Mouse (Mus musculus): ENCODE data around the gene Cdh3.
A peak's percentile ranks its signal among the peaks of the same experiment; 100 is the strongest.
"Not testable (repeated sequence)": the region's sequence is repeated elsewhere in the genome, so short reads cannot be mapped to it uniquely, and the experiment has no call there.

Cdh3 gene

DNA sequence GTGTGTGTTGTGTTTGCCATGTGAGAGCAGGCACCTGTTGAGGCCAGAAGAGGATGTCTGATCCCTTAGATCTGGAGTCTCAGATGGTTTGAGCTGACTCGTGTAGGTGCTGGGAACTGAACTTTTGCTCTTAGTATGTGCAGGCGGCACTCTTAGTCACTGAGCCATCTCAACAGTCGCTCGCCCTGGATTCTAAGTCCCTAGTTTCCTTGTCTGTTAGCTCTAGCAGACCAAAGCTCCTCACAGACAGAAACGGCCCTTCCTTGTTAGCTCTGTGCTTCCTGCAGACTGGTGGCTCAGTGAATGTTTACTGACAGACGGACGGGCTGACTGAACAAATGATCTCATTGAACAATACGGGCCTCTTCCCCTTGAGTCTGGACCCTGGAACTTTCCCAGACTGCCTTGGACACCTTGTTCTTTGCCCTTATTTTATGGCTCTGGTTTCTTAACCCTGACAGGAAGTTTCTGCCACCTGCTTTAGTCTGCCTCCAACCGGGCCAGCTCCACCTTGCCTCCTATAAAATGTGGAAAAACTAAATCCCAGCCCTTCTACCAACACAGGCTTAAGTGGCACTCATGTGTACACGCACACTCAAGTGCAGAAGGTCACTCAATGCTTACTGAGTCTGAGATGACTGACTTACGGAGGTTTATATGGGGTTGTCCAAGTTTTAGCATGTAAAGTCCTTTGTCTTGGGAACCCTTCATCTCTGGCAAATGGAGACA lies 74.4 kb downstream of the Cdh3 start:
- peaks cover 3% of the 10 kb centered on the region; the same call in 1 of the 2 replicates for H3K9me3 ChIP-seq (ENCODE audit: low read length)
- no peak overlapping the region for H3K4me3 ChIP-seq (replicated peaks; ENCODE audit: low read length)
- no peak for TF ChIP-seq NANOG (IDR thresholded peaks at IDR 0.05; ENCODE audit: borderline replicate concordance, low read length)
- TF ChIP-seq POU5F1 (IDR thresholded peaks at IDR 0.05; ENCODE audit: borderline replicate concordance, low read length): no peak
- TF ChIP-seq CTCF (conservative IDR thresholded peaks at IDR 0.05; ENCODE audit: low read length): no peak
- peaks cover 5% of the 10 kb centered on the region; the same call in 1 of the 2 replicates for H3K27me3 ChIP-seq (ENCODE audit: insufficient read depth, low read length)
- H3K4me1 ChIP-seq (replicated peaks; ENCODE audit: low read depth, low read length): peaks cover 23% of the 10 kb centered on the region
- H3K36me3 ChIP-seq (ENCODE audit: insufficient read depth, low read length): no peaks in the 10 kb centered on the region

DNA sequence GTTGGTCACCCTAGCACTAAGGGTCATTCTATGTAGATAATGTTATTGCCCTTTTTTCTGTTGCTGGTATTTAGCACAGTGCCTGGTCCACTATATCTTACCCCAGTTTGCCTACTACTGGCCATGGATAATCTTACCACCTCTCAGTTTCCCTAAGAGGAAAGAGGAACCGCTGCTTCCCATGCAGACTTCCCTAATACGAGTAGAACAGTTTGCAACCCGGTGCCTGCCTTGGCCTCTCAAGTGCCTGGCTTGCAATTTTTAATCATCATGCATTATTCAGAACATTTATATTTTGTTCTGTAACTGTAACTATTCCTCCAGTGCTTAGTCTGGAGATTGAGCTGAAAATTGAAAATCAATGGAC lies 75.0 kb downstream of the Cdh3 start:
- Histone ChIP-seq H3K27me3 (ENCODE audit: insufficient read depth, low read length) (peaks cover 5% of the 10 kb centered on the region; the same call in 1 of the 2 replicates), H3K4me3 (replicated peaks; ENCODE audit: low read length) (no peak overlapping the region), H3K4me1 (replicated peaks; ENCODE audit: low read depth, low read length) (peaks cover 23% of the 10 kb centered on the region), H3K36me3 (ENCODE audit: insufficient read depth, low read length) (no peaks in the 10 kb centered on the region), H3K9me3 (ENCODE audit: low read length) (peaks cover 3% of the 10 kb centered on the region; the same call in 1 of the 2 replicates)
- no peak for TF ChIP-seq NANOG (IDR thresholded peaks at IDR 0.05; ENCODE audit: borderline replicate concordance, low read length)
- TF ChIP-seq POU5F1 (IDR thresholded peaks at IDR 0.05; ENCODE audit: borderline replicate concordance, low read length): no peak
- TF ChIP-seq CTCF (conservative IDR thresholded peaks at IDR 0.05; ENCODE audit: low read length): no peak

DNA sequence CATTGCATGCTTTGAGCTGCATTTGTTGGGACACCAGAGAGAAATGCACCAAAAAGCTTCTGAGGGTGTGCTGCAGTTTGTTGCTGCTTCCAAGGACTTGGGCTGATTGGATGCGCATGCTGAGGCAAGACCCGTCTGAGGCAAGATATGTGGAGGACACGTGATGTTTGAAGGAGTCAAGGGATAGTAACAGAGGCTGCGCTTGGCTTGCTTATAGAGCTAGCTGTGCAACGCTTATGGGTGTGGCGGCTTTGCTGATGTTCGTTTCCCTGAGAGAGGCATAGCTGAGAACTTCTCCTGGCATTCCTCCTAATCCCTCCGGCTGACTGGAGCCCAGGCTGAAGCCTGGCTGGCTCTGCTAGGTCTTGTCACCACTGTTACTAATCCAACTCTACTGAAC lies 76.2 kb downstream of the Cdh3 start:
- TF ChIP-seq POU5F1 (IDR thresholded peaks at IDR 0.05; ENCODE audit: borderline replicate concordance, low read length): no peak
- TF ChIP-seq CTCF (conservative IDR thresholded peaks at IDR 0.05; ENCODE audit: low read length): no peak
- no peak for TF ChIP-seq NANOG (IDR thresholded peaks at IDR 0.05; ENCODE audit: borderline replicate concordance, low read length)
- peaks cover 7% of the 10 kb centered on the region; the same call in 1 of the 2 replicates for H3K9me3 ChIP-seq (ENCODE audit: low read length)
- no peaks in the 10 kb centered on the region for H3K36me3 ChIP-seq (ENCODE audit: insufficient read depth, low read length)
- H3K4me3 ChIP-seq (replicated peaks; ENCODE audit: low read length): no peak overlapping the region
- H3K4me1 ChIP-seq (replicated peaks; ENCODE audit: low read depth, low read length): peaks cover 18% of the 10 kb centered on the region
- peaks cover 5% of the 10 kb centered on the region; the same call in 1 of the 2 replicates for H3K27me3 ChIP-seq (ENCODE audit: insufficient read depth, low read length)

DNA sequence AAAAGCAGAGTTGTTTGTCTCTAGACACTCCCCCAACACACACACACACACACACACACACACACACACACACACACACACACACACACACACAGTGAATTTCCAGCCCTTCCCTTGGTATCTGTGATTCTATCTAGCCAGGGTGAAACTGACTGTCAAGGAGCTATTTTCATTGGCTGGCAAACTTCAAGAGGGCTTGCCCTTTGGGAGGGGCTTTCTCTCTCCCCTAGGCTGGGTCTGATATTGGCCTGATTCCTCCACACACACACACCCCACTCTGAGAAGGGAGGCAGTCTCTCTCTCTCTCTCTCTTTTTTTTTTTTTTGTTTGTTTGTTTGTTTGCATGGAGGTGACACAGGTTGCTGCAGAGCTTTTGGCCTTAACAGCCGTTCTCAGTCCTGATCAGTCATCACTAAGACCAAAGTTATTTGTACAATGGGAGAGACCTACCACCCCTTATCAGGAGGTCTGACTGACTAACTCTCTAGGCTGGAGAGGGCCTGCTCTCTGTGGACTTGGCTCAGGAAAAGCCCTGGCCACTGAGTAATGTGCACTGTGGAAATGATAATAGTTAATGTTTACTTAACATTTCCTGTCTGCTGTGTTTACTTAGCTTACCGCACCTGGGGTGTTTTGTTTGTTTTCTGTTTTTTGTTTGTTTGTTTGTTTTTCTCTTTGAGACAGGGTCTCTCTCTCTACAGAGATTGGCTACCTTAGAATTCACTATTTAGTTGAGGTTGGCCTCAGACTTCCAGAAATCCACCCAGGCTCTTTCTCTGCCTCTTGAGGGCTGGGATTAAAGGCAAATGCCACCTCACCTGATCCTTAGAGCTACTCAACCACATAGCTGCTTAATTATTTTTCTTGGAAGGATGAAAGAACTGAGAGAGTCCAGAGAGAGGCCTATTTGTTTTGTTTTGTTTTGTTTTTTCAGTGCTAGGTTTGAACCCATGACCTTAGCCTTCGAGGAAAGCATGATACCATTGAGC lies 78.0 kb downstream of the Cdh3 start:
- no peak overlapping the region for H3K4me3 ChIP-seq (replicated peaks; ENCODE audit: low read length)
- H3K27me3 ChIP-seq (ENCODE audit: insufficient read depth, low read length): no peaks in the 10 kb centered on the region
- H3K9me3 ChIP-seq (ENCODE audit: low read length): peaks cover 8% of the 10 kb centered on the region
- TF ChIP-seq NANOG (IDR thresholded peaks at IDR 0.05; ENCODE audit: borderline replicate concordance, low read length): no peak
- TF ChIP-seq POU5F1 (IDR thresholded peaks at IDR 0.05; ENCODE audit: borderline replicate concordance, low read length): no peak
- no peak for TF ChIP-seq CTCF (conservative IDR thresholded peaks at IDR 0.05; ENCODE audit: low read length)
- peaks cover 20% of the 10 kb centered on the region for H3K4me1 ChIP-seq (replicated peaks; ENCODE audit: low read depth, low read length)
- H3K36me3 ChIP-seq (ENCODE audit: insufficient read depth, low read length): no peaks in the 10 kb centered on the region

DNA sequence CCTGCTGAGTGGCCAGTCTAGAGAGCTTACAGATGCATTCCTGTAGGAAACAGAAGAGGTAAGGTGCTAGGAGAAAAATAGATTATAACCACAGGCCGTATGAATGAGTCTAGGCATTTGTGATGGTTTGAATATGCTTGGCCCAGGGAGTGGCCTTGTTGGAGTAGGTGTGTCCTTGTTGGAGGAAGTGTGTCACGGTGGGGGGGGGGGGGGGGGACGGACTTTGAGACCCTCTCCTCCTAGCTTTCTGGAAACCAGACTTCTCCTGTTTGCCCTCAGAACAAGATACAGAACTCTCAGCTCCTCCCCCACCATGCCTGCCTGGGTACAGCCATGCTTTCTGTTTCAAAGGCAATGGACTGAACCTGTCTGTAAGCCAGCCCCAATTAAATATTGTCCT lies 81.8 kb downstream of the Cdh3 start:
- Histone ChIP-seq H3K36me3 (ENCODE audit: insufficient read depth, low read length) (no peaks in the 10 kb centered on the region), H3K27me3 (ENCODE audit: insufficient read depth, low read length) (peaks cover 10% of the 10 kb centered on the region), H3K4me3 (replicated peaks; ENCODE audit: low read length) (no peak overlapping the region), H3K4me1 (replicated peaks; ENCODE audit: low read depth, low read length) (peaks cover 2% of the 10 kb centered on the region; the same call in 1 of the 2 replicates), H3K9me3 (ENCODE audit: low read length) (peaks cover 8% of the 10 kb centered on the region)
- TF ChIP-seq NANOG (IDR thresholded peaks at IDR 0.05; ENCODE audit: borderline replicate concordance, low read length): no peak
- no peak for TF ChIP-seq POU5F1 (IDR thresholded peaks at IDR 0.05; ENCODE audit: borderline replicate concordance, low read length)
- TF ChIP-seq CTCF (conservative IDR thresholded peaks at IDR 0.05; ENCODE audit: low read length): no peak

DNA sequence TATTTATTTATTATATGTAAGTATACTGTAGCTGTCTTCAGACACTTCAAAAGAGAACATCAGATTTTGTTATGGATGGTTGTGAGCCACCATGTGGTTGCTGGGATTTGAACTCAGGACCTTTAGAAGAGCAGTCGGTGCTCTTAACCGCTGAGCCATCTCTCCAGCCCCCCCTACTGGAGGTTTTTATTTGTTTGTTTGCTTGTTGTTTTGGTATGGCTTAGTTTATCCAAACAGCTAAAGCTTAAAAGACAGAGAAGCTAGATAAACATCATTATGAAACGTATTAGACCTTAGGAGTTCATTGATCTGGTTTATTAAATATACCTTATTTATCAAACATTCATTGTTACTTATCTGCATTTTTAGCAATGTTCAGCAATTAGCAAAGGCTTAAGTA lies 84.9 kb downstream of the Cdh3 start:
- peaks cover 32% of the 10 kb centered on the region for H3K4me1 ChIP-seq (replicated peaks; ENCODE audit: low read depth, low read length)
- peaks cover 13% of the 10 kb centered on the region for H3K27me3 ChIP-seq (ENCODE audit: insufficient read depth, low read length)
- not testable (repeated sequence) for H3K4me3 ChIP-seq (replicated peaks; ENCODE audit: low read length); H3K36me3 ChIP-seq (ENCODE audit: insufficient read depth, low read length); H3K9me3 ChIP-seq (ENCODE audit: low read length)

DNA sequence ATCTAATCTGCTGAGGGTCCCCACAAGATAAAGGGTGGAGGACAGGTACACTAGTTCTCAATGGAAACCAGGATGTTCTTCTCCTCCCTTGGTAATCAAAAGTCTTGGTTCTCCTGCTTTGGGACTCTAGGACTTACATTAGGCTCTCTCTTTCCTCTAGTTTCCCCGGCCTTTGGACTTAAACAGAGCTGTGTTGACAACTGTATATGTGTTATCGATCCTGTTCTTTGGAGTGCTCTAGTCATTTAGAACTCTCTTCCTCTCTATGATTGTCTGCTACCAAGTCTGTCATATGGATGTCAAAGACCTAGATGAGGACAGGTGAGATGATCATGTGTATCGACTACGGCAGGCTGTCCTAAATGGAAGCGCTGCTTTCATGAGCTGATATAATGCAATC lies 86.4 kb downstream of the Cdh3 start:
- TF ChIP-seq CTCF (conservative IDR thresholded peaks at IDR 0.05; ENCODE audit: low read length) (no peak), POU5F1 (IDR thresholded peaks at IDR 0.05; ENCODE audit: borderline replicate concordance, low read length) (no peak), NANOG (IDR thresholded peaks at IDR 0.05; ENCODE audit: borderline replicate concordance, low read length) (no peak)
- peaks cover 3% of the 10 kb centered on the region for H3K9me3 ChIP-seq (ENCODE audit: low read length)
- no peak overlapping the region for H3K4me3 ChIP-seq (replicated peaks; ENCODE audit: low read length)
- peaks cover 25% of the 10 kb centered on the region for H3K27me3 ChIP-seq (ENCODE audit: insufficient read depth, low read length)
- no peaks in the 10 kb centered on the region for H3K36me3 ChIP-seq (ENCODE audit: insufficient read depth, low read length)
- H3K4me1 ChIP-seq (replicated peaks; ENCODE audit: low read depth, low read length): peaks cover 41% of the 10 kb centered on the region

DNA sequence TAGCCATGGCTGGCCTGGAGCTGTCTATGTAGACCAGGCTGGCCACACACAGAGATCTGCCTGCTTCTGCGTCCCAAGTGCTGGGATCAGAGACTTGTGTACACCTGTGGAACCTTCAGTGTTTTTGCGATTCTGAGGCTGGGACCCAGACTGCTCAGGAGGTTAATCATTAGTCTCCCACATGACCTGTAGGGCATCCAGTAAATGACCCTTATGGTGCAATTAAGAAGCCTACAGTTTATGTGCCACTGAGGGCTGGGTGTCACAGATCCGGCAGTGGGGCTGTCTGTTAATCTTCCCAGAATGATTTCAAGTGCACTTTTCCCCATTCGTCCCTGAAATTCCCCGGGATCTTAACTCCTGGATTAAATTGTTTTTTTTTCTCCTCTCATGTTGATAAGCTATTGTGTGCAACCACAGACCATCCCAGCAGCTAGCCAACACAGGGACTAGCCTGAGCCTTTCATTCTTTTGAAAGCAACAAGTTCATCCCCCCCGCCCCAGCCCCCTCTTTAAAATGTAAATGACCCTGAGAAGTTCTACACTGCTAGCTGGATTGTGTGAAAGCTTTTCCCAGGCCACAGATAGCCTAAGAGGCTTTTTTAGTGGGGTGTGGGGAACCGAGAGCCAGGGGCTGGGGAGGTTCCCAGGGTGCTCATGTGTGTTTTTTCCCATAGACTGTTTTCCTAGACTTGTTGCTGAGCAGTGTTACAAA lies 88.7 kb downstream of the Cdh3 start:
- H3K4me3 ChIP-seq (replicated peaks; ENCODE audit: low read length): 0 out of 2 replicates have a peak overlapping the region, but pooled peaks have one; percentile 21
- H3K4me1 ChIP-seq (replicated peaks; ENCODE audit: low read depth, low read length): peaks cover 53% of the 10 kb centered on the region
- no peaks in the 10 kb centered on the region for H3K36me3 ChIP-seq (ENCODE audit: insufficient read depth, low read length)
- no peaks in the 10 kb centered on the region for H3K9me3 ChIP-seq (ENCODE audit: low read length)
- TF ChIP-seq POU5F1 (IDR thresholded peaks at IDR 0.05; ENCODE audit: borderline replicate concordance, low read length) (no peak), CTCF (conservative IDR thresholded peaks at IDR 0.05; ENCODE audit: low read length) (no peak), NANOG (IDR thresholded peaks at IDR 0.05; ENCODE audit: borderline replicate concordance, low read length) (no peak)
- peaks cover 20% of the 10 kb centered on the region for H3K27me3 ChIP-seq (ENCODE audit: insufficient read depth, low read length)
